Mouse (Mus musculus) adrenal gland, adult (tissue): ENCODE measurements around the gene Sox6.
"Not testable (repeated sequence)": the region's sequence is repeated elsewhere in the genome, so short reads cannot be mapped to it uniquely, and the experiment has no call there.

Source experiments
- DNase-seq, 2 experiments: peaks; one replicate each; pipeline ENCODE4 v3.0.0; 2022 to 2023; ENCODE audit warnings: low spot score in 1 of 2; ENCODE audit not compliant: inconsistent age in 2 of 2

Gene Sox6

GRCm38 (mm10) chr7:116038511-116038910 lies at the start of gene Sox6:
Sox6 (minus strand) TSS chr7:116038796.
- DNase-seq = peak in 1 of 2 experiments; percentile 21

- not testable (repeated sequence) for DNase-seq
Measured at GRCm38 (mm10) chr7:116084366-116084765, 45.8 kb upstream of the Sox6 start, which contains the start of gene Gm4353. Gm4353 (minus strand) TSS chr7:116084635.

DNA sequence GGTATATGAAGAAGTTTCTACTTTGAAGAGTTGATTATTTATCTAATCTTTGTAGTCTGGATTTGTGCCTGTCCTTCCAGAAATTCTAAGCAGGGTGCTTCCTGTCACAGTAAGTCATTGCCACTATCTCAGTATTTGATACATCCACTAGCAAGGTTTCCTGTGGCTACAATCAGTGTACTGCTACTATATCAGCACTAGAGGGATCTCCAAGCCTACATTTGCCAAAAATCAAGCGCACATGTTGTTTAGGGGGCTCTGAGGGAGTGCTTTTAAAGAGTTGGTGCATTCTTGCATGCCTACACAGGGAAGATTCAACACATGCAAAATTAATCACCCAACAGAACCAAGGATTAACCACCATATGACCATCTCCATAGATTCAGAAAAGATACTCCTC lies 22.1 kb upstream of the Sox6 start:
- peak in 1 of 2 experiments; percentile 38 for DNase-seq

GRCm38 (mm10) chr7:116040470-116041019 lies 1.9 kb upstream of the Sox6 start:
- no peak for DNase-seq

- peak; percentile 86 to 95 for DNase-seq
Measured at GRCm38 (mm10) chr7:116039538-116040466, 1.2 kb upstream of the Sox6 start.

DNA sequence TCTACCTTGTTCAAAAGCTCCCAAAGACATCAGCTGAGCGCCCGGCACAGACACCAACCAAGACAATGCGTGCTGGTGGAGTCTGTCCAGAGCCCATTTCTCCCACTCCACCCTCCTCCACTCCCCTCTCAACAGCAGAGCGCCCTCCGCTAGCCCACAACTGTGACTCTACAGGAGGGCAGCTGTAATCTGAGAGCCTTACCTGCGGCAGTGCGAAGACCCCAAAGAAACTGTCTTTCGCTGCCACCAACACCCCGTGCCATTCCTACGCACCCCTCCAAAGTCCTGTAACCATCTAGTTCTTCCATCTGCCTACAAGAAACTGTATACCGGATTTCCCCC lies 571 bp upstream of the Sox6 start, which contains the start of gene 1110004F10Rik:
Gene 1110004F10Rik, plus strand, starts transcription at position 202 of the 342 bp plus-strand sequence.
- no peak for DNase-seq

DNA sequence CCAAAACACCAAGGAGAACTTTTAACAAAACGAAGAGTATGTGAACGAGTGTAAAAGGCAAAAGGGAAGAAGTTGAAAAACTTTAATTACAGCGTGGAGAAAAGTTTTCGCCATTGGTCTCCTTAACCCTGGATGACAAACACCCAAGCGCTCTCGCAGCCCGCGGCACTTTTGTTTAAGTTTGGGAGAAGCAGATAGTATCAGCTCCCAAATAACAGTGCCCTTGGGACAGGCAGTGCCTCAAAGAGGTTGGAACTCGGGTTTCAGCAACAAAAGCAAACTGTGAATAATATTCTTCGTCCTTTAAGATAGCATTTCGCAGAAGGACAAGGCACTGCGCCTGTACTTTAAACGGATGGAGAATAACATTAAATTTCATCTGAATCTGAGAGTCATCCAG lies 572 bp downstream of the Sox6 start:
- DNase-seq = peak in 1 of 2 experiments; percentile 57

DNA sequence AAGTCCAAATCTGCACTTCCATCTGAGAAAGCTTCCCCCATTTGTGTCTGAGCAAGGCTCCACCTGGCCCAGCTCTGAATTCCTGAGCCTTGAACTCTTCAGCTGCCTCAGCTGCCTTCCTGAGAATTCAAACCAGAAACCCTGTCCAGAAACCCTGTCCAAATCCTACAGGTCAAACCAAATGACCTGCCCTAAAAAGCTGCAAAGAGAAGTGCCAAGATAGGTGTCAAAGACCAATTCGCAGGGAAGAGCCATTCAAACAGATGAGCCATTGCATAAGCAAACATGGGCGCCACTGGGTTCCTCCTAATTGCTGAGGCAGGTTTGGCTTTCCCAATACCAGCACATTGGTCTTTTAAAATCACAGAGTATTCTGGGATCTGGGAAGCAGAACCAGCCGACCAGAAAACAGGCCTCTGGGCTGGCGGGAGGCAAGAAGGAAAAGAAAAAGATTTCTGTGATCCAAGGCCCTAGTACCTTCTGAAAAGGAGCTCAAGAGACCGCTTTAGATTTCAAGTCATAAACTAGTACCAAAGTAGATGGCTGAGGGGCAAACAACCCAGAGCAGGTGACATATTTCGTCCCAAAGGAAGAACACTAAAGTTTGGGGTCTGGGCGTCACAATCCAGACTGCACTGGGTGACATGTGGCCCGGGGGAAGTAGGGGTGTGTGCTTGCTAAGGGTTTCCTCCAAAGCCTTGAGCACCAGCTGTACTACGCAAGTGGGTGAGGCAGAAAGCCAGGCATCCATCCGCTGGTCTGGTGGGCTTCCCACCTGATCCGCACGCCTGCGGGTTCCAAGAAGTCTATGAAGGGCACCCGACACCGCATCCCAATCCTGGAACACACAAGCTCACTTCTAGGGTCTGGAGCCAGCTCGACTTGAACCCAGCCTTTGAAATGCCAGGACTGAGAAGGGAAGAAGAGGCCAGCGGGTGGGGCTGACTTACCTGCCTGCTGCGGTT lies 1.7 kb downstream of the Sox6 start:
- no peak for DNase-seq

- DNase-seq = no peak
Measured at GRCm38 (mm10) chr7:116035504-116035903, 3.1 kb downstream of the Sox6 start.

- peak; percentile 70 to 90 for DNase-seq
Measured at GRCm38 (mm10) chr7:116034282-116034758, 4.3 kb downstream of the Sox6 start.

DNA sequence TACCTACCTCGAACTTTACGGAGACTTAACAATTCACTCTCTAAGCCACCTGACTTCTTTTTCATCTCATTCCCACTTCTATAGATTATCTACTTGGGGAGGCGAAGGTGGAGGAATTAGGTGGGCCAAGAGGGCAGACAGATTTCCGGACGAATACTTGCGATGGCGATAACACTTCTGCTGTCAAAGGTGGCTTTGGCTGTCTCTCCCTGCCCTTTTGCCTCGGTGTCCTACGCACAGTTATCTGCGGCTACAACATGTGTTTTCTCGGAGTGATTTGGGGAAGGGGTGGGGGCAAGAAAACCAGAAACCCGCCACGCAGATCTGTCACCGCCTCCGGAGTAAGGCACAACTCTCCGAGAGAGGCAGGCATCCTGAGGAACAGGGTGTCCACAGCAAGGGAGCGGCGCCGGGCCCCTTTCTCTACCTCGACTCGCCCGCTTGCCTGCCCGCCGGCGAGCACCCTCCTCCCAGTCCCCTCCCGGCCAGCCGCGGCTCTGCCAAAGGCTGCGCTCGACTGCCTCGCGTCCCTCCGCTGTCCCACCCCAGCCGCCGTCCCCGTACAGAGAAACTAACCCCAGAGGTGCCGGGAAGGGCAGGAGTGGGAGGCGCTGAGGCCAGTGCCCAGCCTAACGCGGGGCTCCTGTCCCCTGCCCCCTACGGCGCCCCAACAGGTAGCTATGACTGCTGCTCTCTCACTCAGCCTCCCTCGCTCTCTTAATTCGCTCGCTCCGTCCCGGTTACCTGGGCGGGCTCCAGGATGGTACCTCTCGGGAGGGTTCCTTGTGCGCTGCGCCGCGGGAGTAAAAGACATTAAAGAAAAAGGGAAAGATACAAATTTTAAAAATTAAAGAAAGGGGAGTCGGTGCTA lies 5.0 kb downstream of the Sox6 start:
- peak; percentile 74 to 88 for DNase-seq

DNA sequence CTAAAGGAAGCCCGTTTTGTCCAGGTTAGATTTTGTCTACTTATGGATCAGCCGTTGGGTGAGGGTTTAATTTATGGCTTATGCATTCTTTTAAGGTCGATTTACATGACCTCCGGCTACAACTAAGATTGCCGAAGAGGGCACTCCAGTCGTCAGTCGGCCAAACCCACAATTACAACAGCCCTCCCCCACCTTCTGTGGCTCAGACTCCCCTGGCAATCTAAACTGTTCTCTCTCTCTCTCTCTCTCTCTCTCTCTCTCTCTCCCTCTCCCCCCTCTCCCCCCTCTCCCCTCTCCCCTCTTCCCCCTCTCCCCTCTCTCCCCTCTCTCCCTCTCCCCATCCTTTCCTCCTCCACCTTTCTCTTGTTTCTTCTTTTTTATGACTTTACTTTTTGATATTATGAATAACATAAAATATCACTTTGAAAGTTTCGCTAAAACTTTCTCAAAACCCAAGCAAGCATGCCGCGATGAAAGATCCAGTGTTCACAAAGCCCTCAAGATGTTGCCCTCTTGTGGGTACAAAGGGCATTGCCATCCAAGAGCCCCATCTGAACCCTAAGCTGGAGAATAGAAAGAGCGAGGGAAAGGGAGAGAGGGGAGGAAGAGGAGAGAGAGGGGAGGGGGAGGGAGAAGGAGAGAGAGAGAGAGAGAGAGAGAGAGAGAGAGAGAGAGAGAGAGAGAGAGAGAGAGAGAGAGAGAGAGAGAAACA lies 5.8 kb downstream of the Sox6 start:
- peak; percentile 74 to 92 for DNase-seq

- DNase-seq = peak; percentile 69 to 92
Measured at GRCm38 (mm10) chr7:116031718-116032595, 6.6 kb downstream of the Sox6 start.

DNA sequence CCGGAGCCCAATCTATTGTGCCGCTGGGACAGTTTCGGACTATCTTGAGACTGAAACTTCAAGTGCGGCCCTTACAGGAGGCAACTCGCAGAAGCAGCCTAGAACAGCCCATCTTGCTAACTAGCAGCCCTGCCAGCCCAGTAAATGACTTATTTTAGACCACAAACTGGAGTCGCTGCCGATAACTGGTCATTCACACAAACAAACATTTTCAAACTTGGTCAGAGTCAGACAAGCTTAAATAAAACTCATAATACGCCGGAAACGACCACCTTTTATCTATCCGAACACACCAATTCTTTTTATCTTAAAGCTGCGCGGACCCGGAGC lies 7.2 kb downstream of the Sox6 start:
- no peak for DNase-seq

DNA sequence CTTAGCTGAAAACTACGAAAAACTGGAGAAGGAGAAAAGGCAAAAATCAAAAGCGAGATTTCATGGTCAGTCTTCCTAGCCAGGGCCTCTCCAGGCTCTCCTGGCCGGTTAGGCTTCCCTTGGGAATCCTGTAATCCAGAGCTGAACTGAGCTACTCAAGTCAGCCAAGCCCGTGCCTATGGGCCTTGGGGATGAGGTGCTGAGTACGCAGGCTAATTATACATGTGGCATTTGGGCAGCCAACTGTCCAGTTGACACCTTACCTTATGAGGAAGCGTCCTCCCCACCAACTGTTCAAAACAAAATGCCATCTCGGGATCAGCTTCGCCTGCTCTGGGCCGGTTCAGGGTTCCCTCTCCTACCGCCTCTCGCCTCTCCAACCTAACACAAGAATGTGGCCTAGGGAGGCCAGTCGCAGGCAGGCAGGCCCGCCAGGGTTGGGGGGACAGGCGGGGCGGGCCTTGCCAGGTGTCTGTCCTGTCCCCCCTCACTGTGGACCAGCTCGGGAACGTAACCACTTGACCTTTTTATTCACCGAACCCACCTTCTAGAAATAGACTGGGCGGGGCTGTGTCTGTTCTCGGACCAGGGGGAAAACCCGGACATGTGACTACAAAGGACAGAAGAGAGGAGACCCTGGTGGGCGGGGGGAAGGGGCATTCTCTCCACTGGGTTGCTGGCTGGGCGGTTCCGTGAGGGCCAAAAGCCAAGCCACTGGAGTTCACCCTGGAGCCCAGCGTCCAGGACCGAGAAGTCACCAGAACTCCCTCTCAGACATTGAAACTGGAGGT lies 7.8 kb downstream of the Sox6 start:
- peak; percentile 47 to 85 for DNase-seq

DNA sequence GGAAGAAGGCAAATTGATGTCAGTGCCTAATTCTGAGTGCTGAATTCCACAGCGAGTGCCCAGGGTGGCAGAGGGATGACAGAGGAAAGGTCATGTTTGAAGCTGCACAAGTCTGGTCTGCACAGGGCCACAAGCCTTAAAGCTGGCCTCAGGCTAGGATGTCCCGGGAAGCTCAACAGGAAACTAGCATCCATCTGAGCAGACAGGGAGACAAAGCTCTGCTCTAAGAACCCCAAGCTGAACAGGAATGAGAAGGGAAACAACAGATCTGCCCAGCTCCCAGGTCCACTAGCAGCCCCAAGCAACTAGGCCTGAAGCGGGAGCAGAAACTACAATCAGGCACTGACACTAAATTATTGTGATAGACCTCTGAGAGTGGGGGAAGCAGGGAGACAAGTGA lies 8.6 kb downstream of the Sox6 start:
- DNase-seq = peak in 1 of 2 experiments; percentile 55

GRCm38 (mm10) chr7:116002726-116003125 lies 35.9 kb downstream of the Sox6 start:
- no peak for DNase-seq
